Mouse (Mus musculus) G1E (cell line): ENCODE measurements at regions not wholly inside any gene's neighbourhood (a gene's known extent, or its start where the extent isn't known, plus 50 kb on each side); places are given as distances from the start of the nearest gene placed in this dataset.

Experiments used
- CTCF ChIP-seq: IDR thresholded peaks from 2 replicates; pipeline ENCODE4 v1.5.1; 2012; ENCODE audit warnings: low read depth, low read length, inconsistent platforms, mixed read lengths
- GATA1 ChIP-seq: IDR thresholded peaks from 2 replicates; pipeline ENCODE4 v1.6.1; 2012; ENCODE audit warnings: borderline replicate concordance, low read length, inconsistent platforms, mixed read lengths
- POLR2AphosphoS5 ChIP-seq: IDR thresholded peaks from 2 replicates; pipeline ENCODE4 v1.6.1; 2012; ENCODE audit warnings: low read depth, low read length, inconsistent platforms; ENCODE audit not compliant: insufficient replicate concordance
- TAL1 ChIP-seq: conservative IDR thresholded peaks from 2 replicates; pipeline ENCODE4 v1.6.1; 2012; ENCODE audit warnings: low read depth, low read length, inconsistent platforms, mixed read lengths

DNA sequence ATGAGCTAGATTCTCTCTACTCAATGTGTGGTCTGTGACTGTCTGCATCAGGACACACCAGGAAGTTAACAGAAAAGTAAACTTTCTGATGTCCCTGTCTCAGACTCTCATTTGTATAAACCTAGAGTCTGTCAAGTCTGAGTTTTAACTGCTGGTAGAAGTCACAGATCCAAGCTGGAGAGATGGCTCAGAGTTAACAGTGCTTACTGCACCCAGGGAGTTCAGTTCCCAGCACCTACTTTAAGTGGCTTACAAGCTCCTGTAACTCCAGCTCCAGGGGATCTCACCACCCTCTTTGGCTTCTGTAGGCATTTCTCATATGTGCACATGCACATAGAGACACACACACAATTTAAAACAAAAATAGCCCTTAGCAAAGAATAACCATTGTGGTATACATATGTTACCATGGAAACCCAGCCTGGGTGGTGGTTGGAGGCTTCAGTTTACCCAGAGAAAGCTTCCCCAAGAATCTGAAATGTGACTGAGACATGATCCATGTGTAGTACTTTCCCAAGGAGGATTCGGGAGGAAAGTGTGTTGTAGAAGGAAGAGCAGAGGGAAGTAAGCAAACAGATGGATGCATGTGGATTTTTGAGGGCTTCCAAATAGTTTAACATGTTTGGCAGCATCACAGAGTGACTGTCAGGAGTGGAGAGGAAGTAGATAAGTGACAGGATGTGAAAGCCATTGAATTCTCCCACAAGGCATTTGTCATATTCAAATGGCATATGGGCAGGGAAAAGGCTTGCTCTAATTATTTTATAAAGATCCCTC lies 1279.8 kb downstream of the Slc22a22 start:
- TF ChIP-seq GATA1 (no peak), TAL1 (no peak), CTCF (no peak), POLR2AphosphoS5 (no peak)
